Mouse (Mus musculus) megakaryocyte, embryonic 14.5 days (primary cell): Measurements from ENCODE around the gene Dag1. TPM values are rescaled to one million over a fixed set of nuclear protein-coding genes. Genes with fewer than 3 reads are reported as not detected.

Experiments
- H3K27me3 ChIP-seq: replicated peaks from 2 replicates; pipeline ENCODE3; 2012; ENCODE audit warnings: inconsistent platforms
- H3K36me3 ChIP-seq: replicated peaks from 2 replicates; pipeline ENCODE3; 2012; ENCODE audit warnings: low read length, inconsistent platforms, mixed read lengths
- H3K4me1 ChIP-seq: 2 replicates; pipeline ENCODE4 v1.6.1; 2012; ENCODE audit warnings: inconsistent platforms
- H3K4me3 ChIP-seq: replicated peaks from 2 replicates; pipeline ENCODE3; 2012; ENCODE audit warnings: moderate library complexity, mild to moderate bottlenecking, inconsistent platforms
- H3K9me3 ChIP-seq: 2 replicates; pipeline ENCODE4 v1.6.1; 2012; ENCODE audit warnings: inconsistent platforms
- FLI1 ChIP-seq: IDR thresholded peaks from 2 replicates; pipeline ENCODE4 v1.6.1; 2012; ENCODE audit warnings: low read length, inconsistent platforms, mixed read lengths
- GATA1 ChIP-seq: IDR thresholded peaks from 3 replicates; pipeline ENCODE4 v1.6.1; 2012; ENCODE audit warnings: mixed read lengths, low read length, inconsistent platforms, borderline replicate concordance
- polyA plus RNA-seq: library from polyadenylated mRNA; stranded (reverse); fragments of >175 nt; gene quantifications from 2 replicates; pipeline ENCODE4 v1.2.3, GENCODE M21; 2012; ENCODE audit warnings: low replicate concordance; ENCODE audit not compliant: insufficient read depth

Dag1 gene
- polyA plus RNA-seq, 1 experiment, result 10.0 TPM

DNA sequence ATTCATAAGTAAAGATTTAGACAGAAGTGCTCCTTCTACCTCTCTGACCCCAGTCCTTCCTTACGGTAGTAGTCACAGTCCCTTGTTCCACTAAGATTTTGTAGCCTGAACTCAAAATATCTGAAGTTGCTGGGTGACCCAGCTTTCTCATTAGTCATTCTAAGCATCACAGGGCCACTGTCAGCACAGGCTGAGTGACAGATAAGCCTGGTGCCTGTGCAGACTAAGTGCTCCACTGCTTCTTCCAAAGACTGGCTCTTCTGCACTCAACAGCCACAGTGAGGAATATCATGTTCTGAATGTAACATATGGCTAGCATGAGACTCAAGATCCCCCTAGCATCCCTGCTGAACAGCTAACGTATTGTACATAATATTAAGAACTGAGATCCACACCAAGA is 29.1 kb downstream of the Dag1 start:
- no peaks in the 10 kb centered on the region for H3K9me3 ChIP-seq
- no peaks in the 10 kb centered on the region for H3K27me3 ChIP-seq
- TF ChIP-seq GATA1, result no peak
- peak overlapping the region; percentile 3 for H3K4me3 ChIP-seq
- peaks cover 30% of the 10 kb centered on the region for H3K4me1 ChIP-seq
- H3K36me3 ChIP-seq, result no peaks in the 10 kb centered on the region

DNA sequence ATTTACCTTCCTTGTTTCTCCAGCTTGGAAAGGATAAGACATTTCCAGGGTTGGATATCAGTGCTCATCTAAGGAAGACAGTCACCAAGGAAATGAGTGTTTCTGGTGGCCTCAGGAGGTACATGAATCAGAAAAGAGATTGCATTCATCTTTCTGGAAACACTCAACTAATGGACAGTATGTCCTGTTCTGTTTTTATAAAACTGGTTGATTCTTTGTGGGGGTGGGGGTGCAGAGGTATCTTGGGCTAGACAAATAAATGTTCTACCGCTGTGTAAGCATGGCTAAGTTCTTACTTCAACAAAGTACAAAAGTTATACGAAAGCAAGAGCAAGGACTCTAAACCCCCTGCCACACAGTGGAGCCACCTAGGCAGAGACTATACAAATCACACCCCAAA is 30.9 kb downstream of the Dag1 start:
- H3K36me3 ChIP-seq, result no peaks in the 10 kb centered on the region
- H3K4me3 ChIP-seq, result no peak overlapping the region
- peaks cover 36% of the 10 kb centered on the region for H3K4me1 ChIP-seq
- no peaks in the 10 kb centered on the region for H3K9me3 ChIP-seq
- TF ChIP-seq FLI1 (no peak), GATA1 (no peak)
- H3K27me3 ChIP-seq, result no peaks in the 10 kb centered on the region

DNA sequence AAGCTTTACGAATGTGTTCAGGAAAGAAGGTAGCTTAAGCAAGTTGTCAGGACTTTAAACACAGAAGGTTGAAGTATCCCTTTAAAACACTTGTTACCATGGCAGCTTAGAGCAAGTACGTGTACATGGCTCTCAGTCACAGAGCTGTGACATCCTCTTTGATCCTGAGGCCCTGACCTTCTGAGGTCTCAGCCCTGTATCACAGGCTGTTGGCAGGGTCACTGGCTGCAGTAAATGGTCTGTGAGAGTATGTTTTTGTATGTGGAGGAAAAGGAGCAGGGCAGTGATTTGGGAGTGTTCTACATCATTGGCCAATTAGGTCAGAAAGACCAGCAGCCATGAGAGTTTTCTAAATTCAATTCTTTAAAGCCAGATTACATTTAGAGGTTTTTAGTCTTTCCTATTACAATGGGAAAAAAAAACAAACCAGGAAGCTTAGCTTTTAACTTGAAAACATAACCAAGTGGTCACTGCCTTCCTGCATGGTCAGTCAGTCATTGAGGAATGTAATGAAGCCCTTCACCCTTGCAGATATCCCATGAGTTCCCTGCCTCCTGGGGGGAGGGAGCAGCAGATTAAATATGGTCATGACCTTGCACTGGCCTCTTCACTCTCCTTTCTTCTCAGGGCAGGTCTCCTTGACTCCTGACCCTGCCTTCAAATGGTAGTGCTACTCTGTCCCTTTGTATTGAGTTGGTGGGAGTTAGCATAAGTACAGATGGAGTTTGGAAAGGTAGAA is 35.7 kb downstream of the Dag1 start:
- H3K9me3 ChIP-seq, result no peaks in the 10 kb centered on the region
- no peak overlapping the region for H3K4me3 ChIP-seq
- H3K36me3 ChIP-seq, result no peaks in the 10 kb centered on the region
- H3K27me3 ChIP-seq, result no peaks in the 10 kb centered on the region
- TF ChIP-seq FLI1 (no peak), GATA1 (no peak)
- peaks cover 10% of the 10 kb centered on the region for H3K4me1 ChIP-seq

DNA sequence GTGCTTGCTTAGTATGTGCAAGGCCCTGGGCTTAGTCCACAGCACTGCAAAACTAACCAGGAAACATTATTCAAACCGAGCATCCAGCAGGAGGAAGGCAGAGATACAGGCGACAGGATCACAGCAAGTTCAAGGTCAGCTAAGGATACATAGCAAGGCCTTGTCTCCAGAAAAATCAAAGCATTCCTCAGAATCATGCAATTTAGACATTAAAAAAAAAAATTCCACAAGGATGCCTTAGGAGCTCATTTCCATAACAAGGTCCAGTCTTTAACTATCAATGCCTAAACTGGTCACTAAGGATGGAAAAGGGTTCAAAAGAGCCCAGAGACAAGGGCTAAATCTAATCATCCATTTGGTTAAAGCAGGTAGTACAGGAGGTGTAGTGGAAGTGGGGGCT is 38.6 kb downstream of the Dag1 start:
- no peaks in the 10 kb centered on the region for H3K36me3 ChIP-seq
- H3K4me1 ChIP-seq, result peaks cover 14% of the 10 kb centered on the region
- no peaks in the 10 kb centered on the region for H3K9me3 ChIP-seq
- TF ChIP-seq GATA1, result no peak
- no peak for TF ChIP-seq FLI1
- H3K4me3 ChIP-seq, result no peak overlapping the region
- H3K27me3 ChIP-seq, result no peaks in the 10 kb centered on the region

DNA sequence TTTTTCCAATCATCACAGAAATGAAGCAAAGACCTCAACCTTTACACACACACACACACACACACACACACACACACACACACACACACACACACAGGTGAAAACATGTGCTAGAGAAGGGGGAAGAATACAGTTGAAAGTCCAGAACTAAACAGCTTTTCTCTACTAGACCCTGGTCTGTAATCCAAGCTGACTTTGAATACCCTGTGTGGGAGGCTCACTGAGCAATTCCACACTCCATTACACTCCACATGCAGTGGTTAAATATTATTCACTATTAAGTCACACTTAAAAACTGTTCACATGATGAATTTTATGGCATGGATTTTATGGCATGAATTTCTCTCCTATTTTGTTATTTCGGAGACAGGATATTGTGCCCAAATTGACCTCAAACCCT is 40.1 kb downstream of the Dag1 start:
- H3K9me3 ChIP-seq, result no peaks in the 10 kb centered on the region
- peaks cover 14% of the 10 kb centered on the region for H3K4me1 ChIP-seq
- no peak overlapping the region for H3K4me3 ChIP-seq
- TF ChIP-seq FLI1 (no peak), GATA1 (no peak)
- H3K36me3 ChIP-seq, result no peaks in the 10 kb centered on the region
- no peaks in the 10 kb centered on the region for H3K27me3 ChIP-seq

DNA sequence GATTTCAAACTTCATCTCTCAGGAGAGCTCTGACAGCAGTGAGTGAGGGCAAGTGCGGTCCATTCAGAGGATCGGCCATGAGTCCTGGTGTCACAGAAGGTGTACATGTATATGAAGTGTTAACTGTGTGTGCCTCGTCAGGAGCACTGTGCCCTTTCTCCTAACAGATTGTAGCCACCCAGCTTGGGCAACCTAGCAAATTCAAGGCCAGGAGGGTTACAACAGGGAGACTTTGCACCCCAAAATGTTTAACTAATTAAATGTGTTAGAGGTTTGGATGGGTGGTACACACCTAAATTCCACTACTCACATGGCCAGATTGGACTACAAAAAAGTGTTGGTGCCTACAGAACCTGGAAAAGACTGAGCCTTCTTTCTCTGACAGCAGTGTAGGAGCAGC is 42.2 kb downstream of the Dag1 start:
- Histone ChIP-seq H3K4me3 (no peak overlapping the region), H3K36me3 (peaks cover 18% of the 10 kb centered on the region), H3K9me3 (no peaks in the 10 kb centered on the region), H3K27me3 (no peaks in the 10 kb centered on the region), H3K4me1 (peaks cover 6% of the 10 kb centered on the region; the same call in 1 of the 2 replicates)
- no peak for TF ChIP-seq GATA1
- TF ChIP-seq FLI1, result no peak

DNA sequence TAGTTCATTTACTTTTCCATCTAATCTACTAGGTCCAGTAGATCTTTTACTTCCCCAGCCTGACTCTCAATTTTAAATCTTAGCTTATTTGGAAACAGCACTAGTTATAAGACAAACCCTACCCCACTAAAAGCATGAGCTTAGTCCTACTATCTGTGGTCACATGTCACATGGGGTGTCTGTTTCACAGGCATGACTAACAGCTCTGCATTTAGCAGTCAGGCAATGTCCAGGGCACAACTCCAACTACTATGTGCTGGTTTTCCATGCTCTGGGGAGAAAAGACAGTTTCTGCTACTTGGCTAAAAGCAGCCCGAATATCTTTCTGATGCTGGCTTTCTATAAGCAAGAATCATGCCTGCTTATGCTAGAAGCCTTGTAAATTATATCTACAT is 43.4 kb downstream of the Dag1 start:
- peaks cover 25% of the 10 kb centered on the region for H3K36me3 ChIP-seq
- peaks cover 6% of the 10 kb centered on the region; the same call in 1 of the 2 replicates for H3K4me1 ChIP-seq
- no peak overlapping the region for H3K4me3 ChIP-seq
- no peaks in the 10 kb centered on the region for H3K9me3 ChIP-seq
- no peaks in the 10 kb centered on the region for H3K27me3 ChIP-seq
- TF ChIP-seq GATA1 (no peak), FLI1 (no peak)

DNA sequence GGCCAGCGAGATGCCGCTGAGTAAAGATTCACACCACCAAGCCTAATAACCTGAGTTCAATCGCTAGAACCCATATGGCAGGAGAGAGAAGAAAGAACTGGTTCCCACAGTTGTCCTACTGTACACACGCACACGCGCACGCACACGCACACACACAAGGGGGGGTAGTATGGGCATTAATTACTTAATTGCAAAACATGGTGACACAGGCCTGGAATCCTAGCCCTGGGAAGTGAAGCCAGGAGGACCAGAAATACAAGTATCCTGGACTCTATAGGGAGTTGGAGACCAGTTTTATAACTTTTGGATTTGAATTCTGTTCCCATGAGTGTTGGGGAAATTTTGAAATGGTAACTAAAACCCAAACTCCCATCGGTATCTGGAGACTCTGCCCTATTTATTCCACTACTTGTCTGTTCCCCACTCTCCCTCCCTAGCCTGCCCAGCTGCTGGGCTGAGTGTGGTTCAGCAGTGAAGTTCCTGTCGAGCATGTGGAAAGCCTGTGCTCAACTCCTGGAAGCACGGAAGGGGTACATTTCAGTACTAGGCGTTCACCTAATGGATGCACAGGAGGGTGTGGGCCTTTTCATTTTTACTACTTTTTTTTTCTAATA is 43.9 kb downstream of the Dag1 start:
- H3K9me3 ChIP-seq, result no peaks in the 10 kb centered on the region
- H3K4me1 ChIP-seq, result peaks cover 6% of the 10 kb centered on the region; the same call in 1 of the 2 replicates
- no peak for TF ChIP-seq FLI1
- no peak for TF ChIP-seq GATA1
- H3K4me3 ChIP-seq, result no peak overlapping the region
- no peaks in the 10 kb centered on the region for H3K27me3 ChIP-seq
- H3K36me3 ChIP-seq, result peaks cover 26% of the 10 kb centered on the region

DNA sequence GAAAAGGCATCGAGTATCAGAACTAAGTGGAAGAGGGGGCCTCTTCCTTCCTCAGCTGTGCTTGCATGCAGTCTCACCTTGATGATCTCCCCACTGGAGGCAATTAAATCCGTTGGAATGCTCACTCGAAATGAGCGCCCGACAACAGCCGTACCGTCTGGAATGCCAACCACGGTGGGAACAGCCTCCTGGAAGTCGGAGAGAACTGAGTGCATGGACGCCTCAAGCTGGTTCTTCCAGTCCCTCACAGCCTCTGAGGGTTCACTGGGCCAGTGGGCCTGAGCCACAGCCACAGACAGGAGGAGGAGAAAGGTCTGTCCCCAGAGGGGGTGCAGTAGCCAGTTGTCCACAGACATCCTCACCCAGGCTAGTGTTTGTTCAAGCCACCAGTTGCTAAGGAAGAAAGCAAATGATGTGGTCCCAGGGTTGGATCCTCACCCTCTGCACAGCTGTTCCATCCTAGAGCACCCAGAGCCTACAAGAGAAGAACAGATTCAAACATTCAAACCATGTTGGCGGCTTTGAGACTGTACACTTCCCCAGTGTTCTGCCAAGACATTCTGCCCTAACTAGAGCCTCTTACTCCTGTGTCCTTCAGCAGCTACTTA is 45.7 kb downstream of the Dag1 start:
- no peaks in the 10 kb centered on the region for H3K27me3 ChIP-seq
- TF ChIP-seq GATA1 (no peak), FLI1 (no peak)
- H3K4me3 ChIP-seq, result no peak overlapping the region
- peaks cover 6% of the 10 kb centered on the region; the same call in 1 of the 2 replicates for H3K4me1 ChIP-seq
- H3K9me3 ChIP-seq, result no peaks in the 10 kb centered on the region
- peaks cover 26% of the 10 kb centered on the region for H3K36me3 ChIP-seq

DNA sequence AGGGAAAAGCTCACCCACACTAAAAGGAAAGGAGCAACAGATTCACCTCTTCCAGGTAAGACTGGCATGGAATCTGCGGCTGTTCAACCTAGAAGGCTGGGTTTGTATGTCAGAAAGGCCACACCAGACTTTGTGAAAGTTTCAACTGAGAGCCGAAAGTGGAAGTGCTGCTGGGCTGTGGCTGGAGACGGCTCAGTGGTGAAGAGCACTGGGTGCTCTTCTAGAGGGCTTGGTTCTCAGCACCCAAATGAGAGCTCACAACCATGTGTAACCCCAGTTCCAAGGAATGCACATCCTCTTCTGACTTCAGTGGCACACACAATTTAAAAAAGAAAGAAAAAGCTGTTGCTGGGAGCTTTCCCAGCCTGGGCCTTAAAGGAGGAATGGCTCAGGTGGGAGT is 46.4 kb downstream of the Dag1 start:
- Histone ChIP-seq H3K36me3 (peaks cover 26% of the 10 kb centered on the region), H3K9me3 (no peaks in the 10 kb centered on the region), H3K4me3 (no peak overlapping the region), H3K4me1 (peaks cover 6% of the 10 kb centered on the region; the same call in 1 of the 2 replicates), H3K27me3 (no peaks in the 10 kb centered on the region)
- no peak for TF ChIP-seq GATA1
- TF ChIP-seq FLI1, result no peak
